Mouse (Mus musculus): Measurements from ENCODE around the gene Ugt1a9.

DNA sequence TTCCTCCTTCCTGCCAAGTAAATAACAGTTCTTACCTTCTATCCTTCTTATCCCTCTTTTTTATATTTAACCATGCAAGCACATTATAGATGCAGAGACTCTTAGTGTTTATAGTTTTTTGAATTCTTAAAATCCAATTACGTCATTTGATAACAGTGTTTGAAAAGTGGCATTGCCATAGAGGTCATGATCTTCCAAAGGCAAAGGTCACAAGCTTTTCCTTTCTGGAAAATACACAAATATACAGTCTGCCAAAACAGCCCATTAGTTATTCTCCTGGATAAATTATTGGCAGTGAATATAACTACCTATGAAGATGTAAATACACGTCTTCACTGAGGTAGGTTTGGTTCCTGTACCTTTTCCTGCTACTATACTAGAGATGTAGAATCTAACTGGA is 3.9 kb downstream of the Ugt1a9 start:
- no peak for TF ChIP-seq CTCF (IDR thresholded peaks at IDR 0.05; ENCODE audit: borderline replicate concordance, control insufficient read depth, extremely low read depth, insufficient read depth, low read length, poor library complexity)
- TF ChIP-seq POLR2A (IDR thresholded peaks at IDR 0.05; ENCODE audit: control insufficient read depth, extremely low read depth, insufficient read depth, low read length, poor library complexity) = no peak

All from thymus, adult 2 months (tissue).